Comparison of ENCODE assay signal across 24 mouse cellular contexts in genomic region chr2:68243273-68243672, GRCm38 (mm10).
DNase-seq lines count a peak whose midpoint lies in the region; ATAC-seq lines count a peak whose summit lies in the region.
"Had no signal": no experiment of that assay in that cellular context is flagged by ENCODE, and none has a peak within 500 bp of the region (broad histone marks: within the 10 kb centered on the region; RNA-seq: fewer than 3 reads in every experiment).

No protein-coding gene starts in this region.

- WGBS in heart, embryonic 13.5 days = 88% methylated on average over 3 of the region's 3 CpGs
- WGBS in midbrain, embryonic 15.5 days = 72% methylated on average over 3 of the region's 3 CpGs
- 94% methylated on average over 3 of the region's 3 CpGs for WGBS in midbrain, embryonic 10.5 days

- H3K4me2 ChIP-seq in heart, embryonic 13.5 days = no peak overlapping the region
- H3K4me2 ChIP-seq in midbrain, embryonic 15.5 days = no peak overlapping the region
- H3K4me2 ChIP-seq: hindbrain, embryonic 13.5 days; limb, embryonic 12.5 days; liver, embryonic 11.5 days; lung, embryonic 15.5 days; midbrain, embryonic 11.5 days; neural tube, embryonic 12.5 days; stomach, embryonic 15.5 days had no signal

- DNase-seq in heart, postnatal 25 days (ENCODE audit: low spot score) = no peak
- no peak for DNase-seq in midbrain, embryonic 10.5 days (ENCODE audit: low spot score)
- no peak for DNase-seq in right cerebral cortex, postnatal 4 days
- DNase-seq in embryo, embryonic 10 days (ENCODE audit: low spot score) = no peak
- DNase-seq: adrenal gland, adult 8-10 months; cerebellum, adult 2 months; cerebellum, postnatal 25 days; heart, postnatal 36 days; kidney, adult 11 months; kidney, postnatal 25 days; right cerebral cortex, postnatal 14 days had no signal

- H3K4me1 ChIP-seq in heart, embryonic 13.5 days = peaks cover 38% of the 10 kb centered on the region
- no peaks in the 10 kb centered on the region for H3K4me1 ChIP-seq in midbrain, embryonic 15.5 days
- H3K4me1 ChIP-seq in midbrain, embryonic 10.5 days = peaks cover 4% of the 10 kb centered on the region; the same call in 1 of the 2 replicates
- H3K4me1 ChIP-seq: hindbrain, embryonic 13.5 days; lung, embryonic 15.5 days; neural tube, embryonic 12.5 days; stomach, embryonic 15.5 days had no signal

- intact Hi-C loops in heart, postnatal 25 days (cut with DNase I) = no loop called here

- H3K36me3 ChIP-seq in heart, embryonic 13.5 days = peaks cover 24% of the 10 kb centered on the region
- H3K36me3 ChIP-seq in midbrain, embryonic 15.5 days (replicated peaks) = no peaks in the 10 kb centered on the region
- peaks cover 23% of the 10 kb centered on the region for H3K36me3 ChIP-seq in midbrain, embryonic 10.5 days
- H3K36me3 ChIP-seq: hindbrain, embryonic 13.5 days; lung, embryonic 15.5 days; neural tube, embryonic 12.5 days; stomach, embryonic 15.5 days had no signal

- ATAC-seq in heart, embryonic 13.5 days (ENCODE audit: extremely low read depth, insufficient number of reproducible peaks, low FRiP score, low TSS enrichment) = no peak
- peak; percentile 46 for ATAC-seq in midbrain, embryonic 15.5 days (replicated peaks)
- ATAC-seq in CD4-positive, CD25-positive, alpha-beta regulatory T cell, adult 4 months = peak; percentile 76
- ATAC-seq in inflammation-experienced regulatory T-cells, adult 6 months = peak; percentile 87
- ATAC-seq: forebrain, embryonic 14.5 days had no signal

- no peak overlapping the region for H3K4me3 ChIP-seq in heart, embryonic 13.5 days
- H3K4me3 ChIP-seq in midbrain, embryonic 15.5 days = no peak overlapping the region
- no peak overlapping the region for H3K4me3 ChIP-seq in midbrain, embryonic 10.5 days
- H3K4me3 ChIP-seq: hindbrain, embryonic 13.5 days; limb, embryonic 12.5 days; lung, embryonic 15.5 days; myocyte; neural tube, embryonic 12.5 days; stomach, embryonic 15.5 days had no signal

- H3K9ac ChIP-seq in heart, embryonic 13.5 days = no peak overlapping the region
- H3K9ac ChIP-seq in midbrain, embryonic 15.5 days = no peak overlapping the region
- H3K9ac ChIP-seq: hindbrain, embryonic 13.5 days; limb, embryonic 12.5 days; lung, embryonic 15.5 days; neural tube, embryonic 12.5 days; stomach, embryonic 15.5 days had no signal

- no peaks in the 10 kb centered on the region for H3K27me3 ChIP-seq in heart, embryonic 13.5 days (replicated peaks)
- H3K27me3 ChIP-seq in midbrain, embryonic 15.5 days (replicated peaks) = no peaks in the 10 kb centered on the region
- no peaks in the 10 kb centered on the region for H3K27me3 ChIP-seq in midbrain, embryonic 10.5 days (ENCODE audit: low read depth, poor library complexity, severe bottlenecking)
- H3K27me3 ChIP-seq: hindbrain, embryonic 13.5 days; limb, embryonic 12.5 days; lung, embryonic 15.5 days; neural tube, embryonic 12.5 days; stomach, embryonic 15.5 days had no signal

- no peaks in the 10 kb centered on the region for H3K9me3 ChIP-seq in heart, embryonic 13.5 days
- H3K9me3 ChIP-seq in midbrain, embryonic 15.5 days = no peaks in the 10 kb centered on the region
- no peaks in the 10 kb centered on the region for H3K9me3 ChIP-seq in midbrain, embryonic 10.5 days (replicated peaks)
- H3K9me3 ChIP-seq: hindbrain, embryonic 13.5 days; limb, embryonic 12.5 days; lung, embryonic 15.5 days; neural tube, embryonic 12.5 days; stomach, embryonic 15.5 days had no signal

- H3K27ac ChIP-seq in heart, embryonic 13.5 days (replicated peaks) = peak overlapping the region; percentile 53
- H3K27ac ChIP-seq in midbrain, embryonic 15.5 days = no peak overlapping the region
- H3K27ac ChIP-seq in midbrain, embryonic 10.5 days (replicated peaks) = no peak overlapping the region
- H3K27ac ChIP-seq: hindbrain, embryonic 13.5 days; limb, embryonic 12.5 days; lung, embryonic 15.5 days; neural tube, embryonic 12.5 days; stomach, embryonic 15.5 days had no signal
